Mouse (Mus musculus) G1E (cell line): ENCODE measurements around the gene Pyurf.

Experiments used
- CTCF ChIP-seq: IDR thresholded peaks from 2 replicates; pipeline ENCODE4 v1.5.1; 2012; ENCODE audit warnings: low read depth, low read length, inconsistent platforms, mixed read lengths
- GATA1 ChIP-seq: IDR thresholded peaks from 2 replicates; pipeline ENCODE4 v1.6.1; 2012; ENCODE audit warnings: borderline replicate concordance, low read length, inconsistent platforms, mixed read lengths
- GATA2 ChIP-seq: IDR thresholded peaks from 2 replicates; pipeline ENCODE4 v1.6.1; 2012; ENCODE audit warnings: low read depth, low read length, inconsistent platforms, borderline replicate concordance
- POLR2AphosphoS5 ChIP-seq: IDR thresholded peaks from 2 replicates; pipeline ENCODE4 v1.6.1; 2012; ENCODE audit warnings: low read depth, low read length, inconsistent platforms; ENCODE audit not compliant: insufficient replicate concordance
- TAL1 ChIP-seq: conservative IDR thresholded peaks from 2 replicates; pipeline ENCODE4 v1.6.1; 2012; ENCODE audit warnings: low read depth, low read length, inconsistent platforms, mixed read lengths

DNA sequence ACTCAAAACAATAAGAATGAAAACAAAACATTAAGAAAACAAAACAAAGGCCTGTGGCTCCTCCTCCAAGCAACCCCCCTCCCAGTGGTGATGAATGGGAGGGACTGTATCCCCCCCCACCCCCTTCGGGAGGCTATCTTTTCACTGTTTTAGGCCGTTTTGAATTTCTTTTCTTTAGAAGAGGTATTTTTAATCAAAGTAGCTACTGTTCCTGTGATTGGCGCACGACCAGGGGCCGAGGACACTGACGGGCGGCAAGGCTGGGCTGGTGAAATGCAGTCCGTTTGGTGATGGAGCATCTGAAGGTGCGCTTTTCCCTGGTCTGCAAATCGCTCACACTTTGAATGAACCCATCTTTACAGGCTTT, 10.5 kb upstream of the Pyurf start, which contains the start of gene Lancl2:
- no peak for TF ChIP-seq GATA2
- TF ChIP-seq CTCF: no peak
- no peak for TF ChIP-seq GATA1
- no peak for TF ChIP-seq TAL1
- no peak for TF ChIP-seq POLR2AphosphoS5
